ENCODE assay signal across 22 mouse cellular contexts in genomic region chr12:83798313-83798712, GRCm38 (mm10). TPM values are rescaled to one million over a fixed set of nuclear protein-coding genes. Genes with fewer than 3 reads are reported as not detected.
DNase-seq lines count a peak whose midpoint lies in the region; ATAC-seq lines count a peak whose summit lies in the region.
"Had no signal": no experiment of that assay in that cellular context is flagged by ENCODE, and none has a peak within 500 bp of the region (broad histone marks: within the 10 kb centered on the region; RNA-seq: fewer than 3 reads in every experiment).

No protein-coding gene starts in this region.

- H3K9ac ChIP-seq in midbrain, embryonic 11.5 days (ENCODE audit: low read length): no peak overlapping the region
- H3K9ac ChIP-seq in midbrain, embryonic 15.5 days: no peak overlapping the region

- intact Hi-C loops in heart, postnatal 25 days (cut with DNase I): no loop called here

- no peak overlapping the region for H3K27ac ChIP-seq in midbrain, embryonic 11.5 days (ENCODE audit: low read depth, low read length)
- H3K27ac ChIP-seq in midbrain, embryonic 15.5 days: no peak overlapping the region

- DNase-seq in frontal cortex, postnatal 14 days (ENCODE audit: low spot score in 2 of 2): no peak
- peak; percentile 64 for DNase-seq in heart, adult 11 months
- no peak for DNase-seq in heart, postnatal 25 days (ENCODE audit: low spot score)
- DNase-seq in midbrain, embryonic 11.5 days (ENCODE audit: low spot score, missing footprints): peak; percentile 78
- DNase-seq: adrenal gland, adult 2 months; adrenal gland, adult 8-10 months; adrenal gland, postnatal 10 days; adrenal gland, postnatal 14 days; adrenal gland, postnatal 25 days; adrenal gland, postnatal 36 days; B cell, adult 2 months; cerebellum, adult 11 months; cerebellum, adult 11-12 months; cerebellum, adult 18-20 months had no signal

- H3K9me3 ChIP-seq in midbrain, embryonic 11.5 days (ENCODE audit: control insufficient read depth, low read length): no peaks in the 10 kb centered on the region
- no peaks in the 10 kb centered on the region for H3K9me3 ChIP-seq in midbrain, embryonic 15.5 days
- H3K9me3 ChIP-seq: G1E had no signal

- H3K27me3 ChIP-seq in midbrain, embryonic 11.5 days (ENCODE audit: control insufficient read depth, insufficient read depth, low read length): no peaks in the 10 kb centered on the region
- H3K27me3 ChIP-seq in midbrain, embryonic 15.5 days (replicated peaks): no peaks in the 10 kb centered on the region
- H3K27me3 ChIP-seq: CH12.LX, Patski had no signal

- H3K4me3 ChIP-seq in midbrain, embryonic 11.5 days (ENCODE audit: low read depth, low read length): no peak overlapping the region
- H3K4me3 ChIP-seq in midbrain, embryonic 15.5 days: no peak overlapping the region

- WGBS in midbrain, embryonic 11.5 days: 86% methylated on average over 5 of the region's 5 CpGs
- WGBS in midbrain, embryonic 15.5 days: 84% methylated on average over 5 of the region's 5 CpGs

- H3K36me3 ChIP-seq in midbrain, embryonic 11.5 days (ENCODE audit: control insufficient read depth, insufficient read depth, low read length): no peaks in the 10 kb centered on the region; the same call in 1 of the 2 replicates
- H3K36me3 ChIP-seq in midbrain, embryonic 15.5 days (replicated peaks): peaks cover 8% of the 10 kb centered on the region

- H3K4me1 ChIP-seq in midbrain, embryonic 11.5 days (ENCODE audit: control insufficient read depth, insufficient read depth, low read length): no peaks in the 10 kb centered on the region
- no peaks in the 10 kb centered on the region for H3K4me1 ChIP-seq in midbrain, embryonic 15.5 days

- no peak overlapping the region for H3K4me2 ChIP-seq in midbrain, embryonic 11.5 days
- H3K4me2 ChIP-seq in midbrain, embryonic 15.5 days: no peak overlapping the region

- ATAC-seq in frontal cortex, adult (ENCODE audit: low TSS enrichment): peak; percentile 64
- ATAC-seq in midbrain, embryonic 11.5 days (ENCODE audit: low FRiP score): no peak
- ATAC-seq in midbrain, embryonic 15.5 days (replicated peaks): no peak
- ATAC-seq: activated CD4-positive, CD25-positive, alpha-beta regulatory T cell, adult 4 months; CD4-positive, CD25-positive, alpha-beta regulatory T cell, adult 4 months; Patski had no signal

RNA-seq across cellular contexts. Expression of gene Papln, which starts 34.9 kb away (rescaled TPM):
- total RNA-seq in heart, postnatal 25 days (2021): 10 to 100 TPM in 1 of 2 experiments, 1 to 10 TPM in 1; 9.6 to 13.4 TPM
- polyA plus RNA-seq in midbrain, embryonic 11.5 days (2014; fragmentation: Nextera tagmentation; extraction: Ambion mirVana): 0.04 TPM in 1 of 2 replicates, not detected in the other
- 0.22 and 0.28 TPM in 2 replicates for polyA plus RNA-seq in midbrain, embryonic 15.5 days (2015; fragmentation: Nextera tagmentation; extraction: Ambion mirVana)
- polyA plus RNA-seq: activated CD4-positive, CD25-positive, alpha-beta regulatory T cell, adult 4 months; C2C12; CD4-positive, CD25-positive, alpha-beta regulatory T cell, adult 4 months had no signal

Comparison
In these comparisons a context has a peak if more than half of its experiments do, and no peak if none do; other contexts are left out.
1. DNase-seq: peak in heart, adult 11 months (single experiment) and midbrain, embryonic 11.5 days (single experiment); none in frontal cortex, postnatal 14 days (0 of 2) and heart, postnatal 25 days (single experiment).